Mouse (Mus musculus) hematopoietic stem cell, adult 5-6 weeks (primary cell): ENCODE measurements around the gene Cpd. TPM values are rescaled to one million over a fixed set of nuclear protein-coding genes. Genes with fewer than 3 reads are reported as not detected.
"Not testable (repeated sequence)": the region's sequence is repeated elsewhere in the genome, so short reads cannot be mapped to it uniquely, and the experiment has no call there.

ENCODE experiments used
- ATAC-seq, 2 experiments: fragments of 125-278 bp in 1 of 2; replicated peaks in 1 of 2; 2 replicates each; pipeline ENCODE4 v1.8.0; 2016 to 2017; ENCODE audit warnings: inconsistent platforms in 2 of 2, mild to moderate bottlenecking in 2 of 2, moderate number of reproducible peaks in 2 of 2, low read depth in 1 of 2, moderate TSS enrichment in 1 of 2; ENCODE audit not compliant: low FRiP score in 2 of 2, poor library complexity in 2 of 2, severe bottlenecking in 2 of 2, insufficient read depth in 1 of 2, low TSS enrichment in 1 of 2
- total RNA-seq: library from RNA; stranded (forward); fragments of 172-1452, 232-1000 nt; gene quantifications from 2 replicates; pipeline ENCODE4 v1.2.3, GENCODE M21; 2017

Cpd gene
- total RNA-seq, 1 experiment from 2014 or later, result 10.4 TPM

DNA sequence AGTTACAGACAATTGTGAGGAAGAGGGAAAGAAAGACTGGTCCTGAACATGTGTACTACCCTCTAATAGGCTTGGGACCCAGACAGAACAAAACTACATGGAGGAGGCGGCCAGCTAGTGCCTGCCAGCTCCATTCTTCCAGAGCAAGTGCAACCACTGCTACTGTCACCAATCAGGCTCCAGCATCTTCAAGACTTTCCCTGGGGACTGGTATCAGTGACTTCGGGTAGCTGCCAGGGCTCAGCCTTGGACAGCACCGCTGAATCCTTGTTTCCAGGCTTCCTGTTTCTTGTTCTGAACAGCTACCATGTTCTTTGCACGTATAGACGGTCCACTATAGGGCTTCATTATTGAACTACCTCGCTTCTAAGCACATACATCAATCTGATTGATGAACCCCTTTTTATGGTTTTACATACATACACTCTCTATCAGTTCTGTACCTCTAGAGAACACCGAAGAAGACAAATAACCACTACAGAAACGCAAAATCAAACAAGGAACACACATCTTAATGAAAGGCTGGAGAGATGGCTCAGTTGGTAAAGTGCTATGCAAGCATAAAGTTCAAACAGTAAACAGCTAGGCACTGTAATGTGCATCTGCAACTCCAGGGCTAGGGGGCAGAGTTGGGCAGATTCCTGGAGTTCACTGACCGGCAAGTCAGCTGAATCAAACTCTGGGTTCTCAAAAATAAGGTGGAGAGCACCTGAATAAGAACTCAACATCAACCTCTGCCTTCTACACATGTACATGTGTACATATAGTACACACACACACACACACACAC, 35.9 kb downstream of the Cpd start:
- ATAC-seq, result no peak

GRCm38 (mm10) chr11:76809450-76809849, 37.4 kb downstream of the Cpd start:
- ATAC-seq, result no peak

- ATAC-seq, result no peak
Observed at GRCm38 (mm10) chr11:76808550-76808949, 38.3 kb downstream of the Cpd start.

DNA sequence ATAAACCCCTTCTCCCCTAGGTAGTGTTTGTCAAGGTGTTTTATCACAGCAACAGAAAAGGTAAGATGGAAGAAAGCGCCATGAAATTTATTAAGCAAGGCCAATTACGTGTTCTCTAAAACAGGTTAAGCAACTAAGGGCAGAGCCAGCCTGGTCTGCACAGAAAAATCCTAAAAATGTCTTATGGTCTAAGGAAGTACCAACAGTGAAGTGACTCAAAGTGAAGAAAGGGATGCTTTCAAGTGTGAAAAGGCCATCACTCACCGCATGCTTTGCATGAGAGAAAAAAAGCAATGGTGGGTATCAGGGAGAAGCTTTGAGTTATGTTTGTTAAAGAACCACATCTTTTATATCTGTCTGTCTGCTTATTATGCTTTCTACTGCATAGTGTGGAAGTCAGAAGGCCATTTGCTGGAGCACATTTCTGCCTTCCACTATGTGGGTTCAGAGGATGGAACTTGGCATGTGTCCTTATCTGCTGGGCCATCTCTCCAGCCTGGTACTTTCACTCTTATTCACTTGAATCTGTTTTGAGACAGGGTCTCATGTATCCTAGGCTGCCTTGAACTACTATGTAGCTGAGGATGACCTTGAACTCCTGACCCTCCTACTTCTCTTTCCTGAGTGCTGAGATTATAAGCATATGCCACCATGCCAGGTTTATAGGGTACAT, 39.7 kb downstream of the Cpd start:
- ATAC-seq, result no peak

GRCm38 (mm10) chr11:76806026-76806425, 40.8 kb downstream of the Cpd start:
- ATAC-seq, result no peak

GRCm38 (mm10) chr11:76805072-76805471, 41.7 kb downstream of the Cpd start:
- not testable (repeated sequence) for ATAC-seq

- no peak for ATAC-seq
Observed at GRCm38 (mm10) chr11:76803266-76803665, 43.6 kb downstream of the Cpd start.

DNA sequence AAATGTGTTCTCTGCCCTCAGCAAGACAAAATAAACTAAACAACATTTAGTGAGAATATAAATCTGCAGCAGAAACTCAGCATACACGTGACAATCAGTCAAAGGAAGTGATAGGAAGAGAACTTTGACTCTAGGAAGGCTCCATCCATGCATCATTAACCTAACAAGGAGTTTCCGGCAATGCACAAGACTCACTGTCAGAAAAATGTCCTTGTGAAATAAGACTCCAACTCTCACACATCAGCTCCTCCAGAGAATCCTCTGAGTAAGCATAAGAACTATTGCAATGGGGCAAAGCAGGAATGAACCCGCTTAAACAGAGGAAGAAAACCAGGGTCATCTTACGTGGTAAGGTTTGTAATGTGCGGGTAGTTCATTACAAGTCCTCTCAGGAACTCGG, 49.6 kb downstream of the Cpd start:
- ATAC-seq, result no peak

DNA sequence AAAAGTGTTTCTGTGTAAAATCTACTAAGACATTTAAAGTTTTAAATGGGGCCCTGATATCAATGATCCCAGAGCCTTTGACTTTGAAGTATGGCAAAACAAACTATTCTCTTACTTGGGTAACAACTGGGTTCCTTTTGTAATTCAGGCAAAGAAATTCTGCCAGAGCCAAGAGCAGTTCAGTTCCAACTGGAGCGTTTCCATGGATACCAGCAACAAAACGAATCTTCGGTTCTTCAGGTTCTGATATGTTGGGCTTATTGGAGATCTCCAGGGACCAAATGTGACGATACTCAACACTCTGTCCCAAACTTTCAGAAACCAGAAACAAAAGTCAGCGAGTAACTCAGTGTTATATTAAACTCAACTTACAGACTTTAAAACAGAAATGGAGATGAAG, 51.5 kb downstream of the Cpd start:
- ATAC-seq, result no peak

DNA sequence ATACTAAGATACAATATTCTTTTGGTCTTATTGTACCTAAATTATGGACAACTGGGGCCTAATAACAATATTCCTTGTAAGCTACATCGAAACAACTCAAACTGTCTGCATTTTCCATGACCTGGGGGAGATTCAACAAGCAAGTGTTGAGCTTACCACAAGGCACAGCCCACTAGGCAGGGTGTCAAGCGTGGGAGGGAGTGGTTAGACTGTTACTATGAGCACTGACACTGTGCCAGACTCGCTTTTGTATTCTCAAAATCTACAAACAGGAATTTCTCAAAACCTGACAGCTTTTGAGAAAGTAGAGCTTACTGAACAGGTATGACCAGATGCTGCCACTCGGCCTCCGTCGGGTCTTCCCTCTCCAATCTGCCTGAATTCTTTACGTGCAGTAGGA, 55.5 kb downstream of the Cpd start:
- ATAC-seq, result no peak

DNA sequence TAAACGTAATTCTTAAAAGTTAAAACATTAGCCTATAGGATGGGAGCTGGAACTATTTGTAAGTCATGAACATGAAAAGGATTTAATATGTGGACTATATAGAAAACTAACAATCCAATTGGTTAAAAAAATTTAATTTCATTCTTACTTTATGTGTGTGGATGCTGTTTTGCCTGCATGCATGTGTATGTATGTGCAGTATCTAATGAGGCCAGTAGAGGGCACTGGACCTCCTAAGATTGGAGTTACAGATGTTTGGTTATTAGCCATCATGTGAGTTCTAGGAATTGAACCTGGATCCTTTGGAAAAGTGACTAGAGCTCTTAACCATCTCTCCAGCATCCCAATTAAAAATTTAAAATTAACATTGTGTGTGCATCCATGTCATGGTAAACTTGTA, 57.6 kb downstream of the Cpd start:
- ATAC-seq, result peak in 1 of 2 experiments; percentile 62; a peak in 2 of 4 replicates

- ATAC-seq, result no peak
Observed at GRCm38 (mm10) chr11:76775533-76775932, 71.3 kb downstream of the Cpd start.

DNA sequence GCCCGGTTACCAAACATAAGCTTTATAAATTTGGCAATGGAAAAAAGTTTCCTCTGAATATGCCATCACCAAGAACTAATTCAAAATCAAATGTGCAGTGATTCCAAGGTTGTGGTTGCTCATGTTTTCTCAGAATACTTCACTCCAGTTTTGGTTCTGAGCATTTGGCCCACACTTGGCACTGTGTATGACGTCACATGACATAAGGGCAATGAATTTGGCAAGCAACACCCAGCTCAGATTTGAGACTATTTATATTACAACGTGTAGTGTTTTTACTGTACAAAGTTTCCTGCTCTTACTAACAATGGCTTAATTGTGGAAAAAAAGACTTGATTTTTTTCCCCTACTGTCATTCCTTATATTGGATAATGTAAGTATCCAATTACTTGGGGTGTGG, 73.0 kb downstream of the Cpd start:
- no peak for ATAC-seq

GRCm38 (mm10) chr11:76770566-76770965, 76.3 kb downstream of the Cpd start:
- ATAC-seq, result no peak

DNA sequence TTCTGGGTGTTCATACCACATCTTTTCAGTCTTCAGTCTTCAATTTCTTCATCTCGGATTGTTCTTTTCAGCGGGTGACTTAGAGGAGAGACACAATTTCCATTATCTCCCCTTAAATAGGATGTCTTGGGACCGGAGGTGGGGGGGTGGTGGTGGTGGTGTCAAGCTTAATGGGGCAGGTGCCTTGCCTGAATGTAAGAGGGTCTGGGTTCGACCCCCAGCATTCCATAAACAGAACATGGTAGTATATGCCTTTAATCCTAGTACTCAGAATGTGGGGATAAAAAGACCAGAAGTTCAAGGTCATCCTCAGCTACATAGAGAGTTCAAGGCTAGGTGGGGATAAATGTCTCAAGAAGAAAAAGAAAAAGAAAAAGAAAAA, 83.1 kb downstream of the Cpd start:
- ATAC-seq, result no peak

- ATAC-seq, result peak; percentile 100
Observed at GRCm38 (mm10) chr11:76763053-76763740, 83.6 kb downstream of the Cpd start, which contains the start of gene Gosr1. Gene Gosr1 (minus strand): TSS chr11:76763579.

DNA sequence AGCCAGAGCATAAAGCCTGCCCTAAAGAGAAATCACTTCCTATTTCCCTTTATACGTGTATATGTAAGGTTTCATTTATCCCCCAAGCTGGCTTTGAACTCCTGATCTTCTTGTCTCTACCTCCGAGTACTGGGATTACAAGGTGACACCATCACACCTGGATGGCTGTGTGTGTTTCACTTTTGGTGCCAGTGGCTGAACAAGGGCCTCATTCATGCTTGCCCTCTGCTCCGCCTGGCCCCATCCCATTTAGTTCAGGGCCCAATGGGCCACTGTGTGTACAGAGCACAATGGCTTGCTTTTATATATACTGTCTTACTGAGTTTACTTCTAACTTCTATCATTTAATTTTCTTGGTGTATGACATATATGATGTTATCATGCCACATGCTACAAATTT, 94.5 kb downstream of the Cpd start:
- no peak for ATAC-seq

- no peak for ATAC-seq
Observed at GRCm38 (mm10) chr11:76748819-76749218, 98.0 kb downstream of the Cpd start.
